Mouse (Mus musculus) lung, postnatal 0 days (tissue): Measurements from ENCODE around the gene Golgb1. TPM values are rescaled to one million over a fixed set of nuclear protein-coding genes. Genes with fewer than 3 reads are reported as not detected.

Experiments used
- ATAC-seq: fragments of 200-750 bp; cut with Nextera tagmentation; 2 replicates; pipeline ENCODE4 v1.8.0; 2017; ENCODE audit warnings: moderate library complexity
- DNase-seq: peaks from one replicate; pipeline ENCODE4 v3.0.0-alpha.2; 2016; ENCODE audit warnings: low spot score
- H3K27ac ChIP-seq: fragments of 300-500 bp; sonication (generic); 2 replicates; pipeline ENCODE4 v1.5.1; 2014; ENCODE audit warnings: antibody characterized with exemption, mild to moderate bottlenecking, low read length, mixed read lengths
- H3K27me3 ChIP-seq: fragments of 300-500 bp; sonication (generic); replicated peaks from 2 replicates; pipeline ENCODE4 v1.6.1; 2014; ENCODE audit warnings: low read length, mixed read lengths; ENCODE audit not compliant: insufficient read depth
- H3K36me3 ChIP-seq: fragments of 300-500 bp; sonication (generic); 2 replicates; pipeline ENCODE4 v1.6.1; 2014; ENCODE audit warnings: low read length, mixed read lengths; ENCODE audit not compliant: insufficient read depth
- H3K4me1 ChIP-seq: fragments of 300-500 bp; sonication (generic); 2 replicates; pipeline ENCODE4 v1.6.1; 2014; ENCODE audit warnings: antibody characterized with exemption, low read depth, low read length, mixed read lengths; ENCODE audit not compliant: insufficient read depth
- H3K4me2 ChIP-seq: fragments of 300-500 bp; sonication (generic); replicated peaks from 2 replicates; pipeline ENCODE4 v1.6.1; 2014; ENCODE audit warnings: low read depth, mild to moderate bottlenecking, low read length, moderate library complexity, mixed read lengths
- H3K4me3 ChIP-seq: fragments of 300-500 bp; sonication (generic); 2 replicates; pipeline ENCODE4 v1.5.1; 2014; ENCODE audit warnings: low read depth, low read length
- H3K9ac ChIP-seq: fragments of 300-500 bp; sonication (generic); replicated peaks from 2 replicates; pipeline ENCODE4 v1.6.1; 2014; ENCODE audit warnings: low read depth, mild to moderate bottlenecking
- H3K9me3 ChIP-seq: fragments of 300-500 bp; sonication (generic); 2 replicates; pipeline ENCODE4 v1.6.1; 2016; ENCODE audit warnings: low read length, mixed read lengths
- CTCF ChIP-seq: IDR thresholded peaks from 2 replicates; pipeline ENCODE4 v1.5.1; 2016; ENCODE audit warnings: antibody characterized with exemption, mild to moderate bottlenecking
- EP300 ChIP-seq: IDR thresholded peaks from 2 replicates; pipeline ENCODE4 v1.6.1; 2016; ENCODE audit warnings: antibody characterized with exemption, mild to moderate bottlenecking, control low read depth
- WGBS: fragments of 180-500 bp; shearing (Covaris S2); extraction: QIAGEN DNeasy Blood & Tissue Kit; methylation state at CpG from one replicate; pipeline ENCODE4 v1.1.7; 2014; 5-methylcytosine and 5-hydroxymethylcytosine counted together
- polyA plus RNA-seq: library from polyadenylated mRNA; unstranded; fragments of >200 nt; fragmentation: Nextera tagmentation; extraction: Ambion mirVana; gene quantifications from 2 replicates; pipeline ENCODE4 v1.2.1, GENCODE M21; 2015

The Golgb1 gene
- polyA plus RNA-seq, 1 experiment from 2014 or later = 114 TPM

GRCm38 (mm10) chr16:36885912-36886311 lies 11.0 kb downstream of the Golgb1 start:
- peaks cover 20% of the 10 kb centered on the region; the same call in 1 of the 2 replicates for H3K36me3 ChIP-seq
- WGBS = 94% methylated on average over 11 of the region's 11 CpGs
- no peak overlapping the region for H3K4me3 ChIP-seq

GRCm38 (mm10) chr16:36887546-36887945 lies 12.6 kb downstream of the Golgb1 start:
- no peak overlapping the region for H3K27ac ChIP-seq
- DNase-seq (no peak), ATAC-seq (no peak)
- peaks cover 36% of the 10 kb centered on the region; the same call in 1 of the 2 replicates for H3K36me3 ChIP-seq
- no peak overlapping the region for H3K4me2 ChIP-seq
- H3K4me1 ChIP-seq = no peaks in the 10 kb centered on the region
- H3K9me3 ChIP-seq = no peaks in the 10 kb centered on the region
- H3K27me3 ChIP-seq = no peaks in the 10 kb centered on the region
- 81% methylated on average over 5 of the region's 5 CpGs for whole genome bisulfite sequencing
- H3K9ac ChIP-seq = no peak overlapping the region
- H3K4me3 ChIP-seq = no peak overlapping the region
- no peak for TF ChIP-seq CTCF
- TF ChIP-seq EP300 = no peak

More at GRCm38 (mm10) chr16:36885912-36886311, 11.0 kb downstream of the Golgb1 start:
- no peaks in the 10 kb centered on the region for H3K27me3 ChIP-seq
- no peak overlapping the region for H3K9ac ChIP-seq
- no peak overlapping the region for H3K27ac ChIP-seq
- no peak overlapping the region for H3K4me2 ChIP-seq
- no peak for DNase-seq
- TF ChIP-seq EP300 (no peak), CTCF (no peak)
- no peaks in the 10 kb centered on the region for H3K9me3 ChIP-seq
- H3K4me1 ChIP-seq = no peaks in the 10 kb centered on the region
- no peak for ATAC-seq

DNA sequence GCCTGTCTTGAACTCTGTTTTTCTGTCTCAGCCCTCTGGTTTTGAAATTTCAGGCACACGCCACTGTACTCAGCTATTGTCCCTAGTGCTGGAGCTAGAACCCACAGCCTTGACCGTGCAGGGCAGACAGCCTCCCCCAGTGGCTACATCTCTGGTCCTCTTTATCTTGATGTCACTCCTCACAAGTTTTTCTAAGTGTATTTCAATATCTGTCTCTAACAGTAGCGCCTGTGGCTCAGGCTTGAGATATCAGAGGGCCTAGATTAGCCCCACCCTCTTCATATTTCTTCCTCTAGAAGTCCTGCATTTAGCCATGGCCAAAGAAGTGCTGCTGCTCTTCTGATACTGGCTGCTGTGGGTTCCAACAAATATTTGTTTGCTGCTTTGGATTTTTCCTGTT lies 15.6 kb downstream of the Golgb1 start:
- TF ChIP-seq CTCF (no peak), EP300 (no peak)
- Histone ChIP-seq H3K27ac (no peak overlapping the region), H3K9me3 (no peaks in the 10 kb centered on the region), H3K4me2 (no peak overlapping the region), H3K36me3 (peaks cover 49% of the 10 kb centered on the region; the same call in 1 of the 2 replicates), H3K27me3 (no peaks in the 10 kb centered on the region), H3K9ac (no peak overlapping the region), H3K4me3 (no peak overlapping the region), H3K4me1 (no peaks in the 10 kb centered on the region)
- ATAC-seq (no peak), DNase-seq (no peak)
- 87% methylated on average over 3 of the region's 3 CpGs for WGBS

GRCm38 (mm10) chr16:36891415-36891814 lies 16.5 kb downstream of the Golgb1 start:
- ATAC-seq = no peak
- WGBS = 96% methylated on average over 4 of the region's 4 CpGs
- H3K9me3 ChIP-seq = no peaks in the 10 kb centered on the region

GRCm38 (mm10) chr16:36893317-36893716 lies 18.4 kb downstream of the Golgb1 start:
- Histone ChIP-seq H3K27me3 (no peaks in the 10 kb centered on the region), H3K4me2 (no peak overlapping the region), H3K4me1 (no peaks in the 10 kb centered on the region), H3K9me3 (no peaks in the 10 kb centered on the region), H3K27ac (no peak overlapping the region), H3K9ac (no peak overlapping the region), H3K36me3 (peaks cover 51% of the 10 kb centered on the region), H3K4me3 (no peak overlapping the region)
- DNase-seq (no peak), ATAC-seq (no peak)
- WGBS = 92% methylated on average over 10 of the region's 10 CpGs
- TF ChIP-seq EP300 = no peak
- TF ChIP-seq CTCF = no peak

More at GRCm38 (mm10) chr16:36891415-36891814, 16.5 kb downstream of the Golgb1 start:
- no peak for TF ChIP-seq CTCF
- TF ChIP-seq EP300 = no peak
- Histone ChIP-seq H3K4me2 (no peak overlapping the region), H3K27me3 (no peaks in the 10 kb centered on the region), H3K4me3 (no peak overlapping the region), H3K36me3 (peaks cover 58% of the 10 kb centered on the region; the same call in 1 of the 2 replicates), H3K4me1 (no peaks in the 10 kb centered on the region), H3K9ac (no peak overlapping the region), H3K27ac (no peak overlapping the region)
- DNase-seq = no peak

DNA sequence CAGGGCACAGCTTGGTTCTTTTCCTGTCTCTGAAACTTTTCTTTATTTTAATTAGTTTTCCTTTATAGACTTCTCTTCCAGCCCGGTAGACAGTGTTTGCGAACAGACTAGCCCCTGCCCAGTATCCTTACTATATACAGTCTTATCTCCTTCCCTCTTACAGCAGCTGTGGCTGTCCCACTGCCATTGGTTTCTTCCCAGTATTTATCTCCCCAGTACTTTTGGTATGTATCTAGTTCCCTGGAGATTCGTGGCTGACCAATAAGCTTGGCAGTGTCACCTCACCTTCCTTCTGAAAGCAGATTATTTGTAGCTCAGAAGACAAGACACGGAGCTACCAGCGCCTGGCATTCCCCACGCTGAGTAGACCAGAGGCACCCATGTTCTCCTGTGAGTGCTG lies 21.8 kb downstream of the Golgb1 start:
- Histone ChIP-seq H3K27ac (no peak overlapping the region), H3K9ac (no peak overlapping the region), H3K36me3 (peaks cover 61% of the 10 kb centered on the region), H3K4me2 (no peak overlapping the region), H3K27me3 (no peaks in the 10 kb centered on the region), H3K4me1 (no peaks in the 10 kb centered on the region), H3K9me3 (no peaks in the 10 kb centered on the region), H3K4me3 (no peak overlapping the region)
- 94% methylated on average over 6 of the region's 6 CpGs for WGBS
- TF ChIP-seq CTCF (no peak), EP300 (no peak)
- no peak for ATAC-seq
- no peak for DNase-seq

DNA sequence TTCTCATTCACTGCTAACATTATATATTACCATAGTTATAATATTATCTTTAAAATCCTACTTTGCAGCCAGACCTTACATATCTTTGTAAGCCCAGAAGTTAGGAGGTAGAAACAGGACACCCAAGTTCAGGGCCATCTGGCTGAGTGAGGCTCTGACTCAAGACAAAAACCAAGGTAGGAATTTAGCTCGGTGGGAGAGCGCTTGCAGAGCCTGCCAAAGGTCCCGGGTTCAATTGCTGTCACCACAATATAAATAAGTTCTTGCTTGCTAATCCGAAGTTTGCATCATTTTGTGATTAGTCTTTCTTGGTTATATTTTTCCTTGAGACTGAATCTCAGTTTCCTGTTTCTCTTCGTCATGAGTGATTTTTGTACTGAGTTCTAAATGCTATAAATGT lies 28.2 kb downstream of the Golgb1 start:
- H3K27ac ChIP-seq = no peak overlapping the region
- no peaks in the 10 kb centered on the region for H3K27me3 ChIP-seq
- TF ChIP-seq CTCF = no peak
- TF ChIP-seq EP300 = no peak
- WGBS = 82% methylated on average over 5 of the region's 5 CpGs
- no peak overlapping the region for H3K4me3 ChIP-seq
- H3K4me2 ChIP-seq = no peak overlapping the region
- H3K4me1 ChIP-seq = no peaks in the 10 kb centered on the region
- H3K9ac ChIP-seq = no peak overlapping the region
- H3K36me3 ChIP-seq = peaks cover 50% of the 10 kb centered on the region
- DNase-seq (no peak), ATAC-seq (no peak)
- no peaks in the 10 kb centered on the region for H3K9me3 ChIP-seq
